Mouse (Mus musculus): ENCODE data around the gene Rgs6. TPM values are rescaled to one million over a fixed set of nuclear protein-coding genes. Genes with fewer than 3 reads are reported as not detected.

Gene Rgs6
- polyA plus RNA-seq, 1 experiment from 2014 or later: 8.6 TPM

- Histone ChIP-seq H3K9ac (no peak overlapping the region), H3K9me3 (no peaks in the 10 kb centered on the region), H3K4me3 (no peak overlapping the region), H3K27me3 (no peaks in the 10 kb centered on the region), H3K4me1 (replicated peaks) (peaks cover 12% of the 10 kb centered on the region; the same call in 1 of the 2 replicates), H3K27ac (replicated peaks) (no peak overlapping the region), H3K4me2 (no peak overlapping the region), H3K36me3 (no peaks in the 10 kb centered on the region)
- WGBS: 90% methylated on average over 8 of the region's 8 CpGs
- ATAC-seq (ENCODE audit: low FRiP score, low read depth): no peak
Observed at GRCm38 (mm10) chr12:83050514-83050913, 462.4 kb downstream of the Rgs6 start.

DNA sequence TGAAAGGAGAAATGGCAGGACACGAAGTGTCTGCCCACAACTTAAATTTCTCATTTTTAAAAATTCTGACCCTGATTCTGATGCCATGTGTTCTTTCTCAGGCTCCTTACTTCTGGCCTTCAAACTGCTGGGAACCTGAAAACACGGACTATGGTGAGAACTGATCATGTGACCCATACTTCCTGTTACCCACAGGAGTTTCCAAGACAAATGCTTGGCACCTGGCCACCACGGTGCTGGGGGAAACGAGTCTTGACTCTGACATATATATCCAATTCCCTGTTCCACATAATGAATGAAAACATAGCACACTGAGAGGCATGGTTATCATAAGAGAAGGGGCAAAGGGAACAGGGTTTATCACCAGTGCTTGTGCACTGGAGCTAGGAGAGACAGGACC lies 464.3 kb downstream of the Rgs6 start:
- H3K9me3 ChIP-seq: no peaks in the 10 kb centered on the region
- 65% methylated on average over 4 of the region's 4 CpGs for WGBS
- no peak overlapping the region for H3K9ac ChIP-seq
- 0 out of 2 replicates have a peak, but pooled peaks cover 2% of the 10 kb centered on the region for H3K4me1 ChIP-seq (replicated peaks)
- H3K36me3 ChIP-seq: no peaks in the 10 kb centered on the region
- H3K4me3 ChIP-seq: no peak overlapping the region
- no peak overlapping the region for H3K4me2 ChIP-seq
- no peak for ATAC-seq (ENCODE audit: low FRiP score, low read depth)
- H3K27ac ChIP-seq (replicated peaks): no peak overlapping the region
- H3K27me3 ChIP-seq: no peaks in the 10 kb centered on the region

DNA sequence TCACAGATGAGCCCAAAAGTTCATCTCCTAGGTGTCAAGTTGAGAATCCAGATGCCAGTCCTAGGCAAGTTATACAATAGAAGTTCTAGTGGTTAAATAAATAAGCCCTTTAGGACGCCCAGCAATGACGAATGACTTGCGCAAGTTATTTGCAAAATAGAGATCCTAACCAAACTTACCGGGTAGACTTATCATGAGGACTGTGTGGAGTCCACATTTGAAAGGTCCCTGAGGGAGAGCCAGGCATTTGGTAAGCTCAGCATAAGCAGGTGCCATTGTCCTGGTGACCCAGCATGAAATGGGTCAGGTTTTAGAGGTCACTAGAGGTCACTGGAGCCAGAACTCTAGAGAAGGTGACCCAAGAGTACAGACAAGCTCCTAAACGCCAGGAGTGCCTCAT lies 467.6 kb downstream of the Rgs6 start:
- no peak overlapping the region for H3K4me2 ChIP-seq
- ATAC-seq (ENCODE audit: low FRiP score, low read depth): no peak
- no peaks in the 10 kb centered on the region for H3K4me1 ChIP-seq (replicated peaks)
- no peak overlapping the region for H3K9ac ChIP-seq
- H3K36me3 ChIP-seq: no peaks in the 10 kb centered on the region
- WGBS: 74% methylated on average over 5 of the region's 5 CpGs
- no peak overlapping the region for H3K27ac ChIP-seq (replicated peaks)
- H3K9me3 ChIP-seq: no peaks in the 10 kb centered on the region
- no peaks in the 10 kb centered on the region for H3K27me3 ChIP-seq
- H3K4me3 ChIP-seq: no peak overlapping the region

GRCm38 (mm10) chr12:83066426-83066825 lies 478.3 kb downstream of the Rgs6 start:
- H3K27me3 ChIP-seq: no peaks in the 10 kb centered on the region
- H3K36me3 ChIP-seq: no peaks in the 10 kb centered on the region
- H3K9me3 ChIP-seq: no peaks in the 10 kb centered on the region
- 62% methylated on average over 6 of the region's 6 CpGs for WGBS
- H3K4me1 ChIP-seq (replicated peaks): no peaks in the 10 kb centered on the region
- H3K9ac ChIP-seq: no peak overlapping the region
- no peak overlapping the region for H3K4me2 ChIP-seq
- ATAC-seq (ENCODE audit: low FRiP score, low read depth): no peak
- H3K27ac ChIP-seq (replicated peaks): no peak overlapping the region
- no peak overlapping the region for H3K4me3 ChIP-seq

- no peak overlapping the region for H3K9ac ChIP-seq
- ATAC-seq (ENCODE audit: low FRiP score, low read depth): no peak
- H3K36me3 ChIP-seq: no peaks in the 10 kb centered on the region
- no peaks in the 10 kb centered on the region for H3K27me3 ChIP-seq
- no peak overlapping the region for H3K4me2 ChIP-seq
- no peaks in the 10 kb centered on the region for H3K9me3 ChIP-seq
- no peak overlapping the region for H3K4me3 ChIP-seq
- H3K27ac ChIP-seq (replicated peaks): no peak overlapping the region
- 75% methylated on average over 5 of the region's 5 CpGs for WGBS
- H3K4me1 ChIP-seq (replicated peaks): peaks cover 21% of the 10 kb centered on the region
Observed at GRCm38 (mm10) chr12:83070848-83071247, 482.8 kb downstream of the Rgs6 start.

DNA sequence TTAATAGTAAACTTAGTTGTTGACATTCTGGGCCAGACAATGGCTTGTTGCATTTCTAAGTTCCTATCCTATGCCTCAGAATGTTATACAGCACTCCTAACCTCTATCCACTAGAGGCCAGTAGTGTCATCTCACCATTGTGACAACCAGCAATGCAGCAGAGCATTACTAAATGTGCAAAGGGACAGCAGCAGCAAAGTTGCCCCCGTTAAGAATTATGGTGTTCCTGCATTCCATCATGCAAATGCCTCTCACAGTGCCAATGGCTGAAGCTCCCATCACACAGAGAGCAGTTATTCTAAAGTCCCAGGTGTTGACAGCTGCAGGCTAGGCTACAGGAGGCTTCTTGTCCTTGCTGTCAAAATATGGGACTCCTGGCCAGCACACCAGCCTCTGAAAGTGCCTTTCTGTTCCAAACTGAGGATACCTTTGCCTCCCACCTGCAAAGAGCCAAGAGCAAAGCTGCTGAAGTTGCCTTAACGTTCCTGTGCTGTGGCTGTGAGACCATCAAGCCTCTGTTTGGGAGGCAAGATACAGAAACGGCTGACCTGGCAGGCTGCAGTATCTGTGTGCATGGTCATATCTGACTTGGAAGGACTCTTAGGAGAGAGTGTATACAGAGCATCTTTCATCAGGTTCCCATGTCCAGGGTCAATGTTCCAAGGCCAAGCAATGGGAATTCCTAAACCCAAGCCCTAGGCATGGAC lies 484.2 kb downstream of the Rgs6 start:
- H3K9ac ChIP-seq: no peak overlapping the region
- WGBS: 41% methylated on average over 3 of the region's 3 CpGs
- peak; percentile 46; the same call in 1 of the 2 replicates for ATAC-seq (ENCODE audit: low FRiP score, low read depth)

DNA sequence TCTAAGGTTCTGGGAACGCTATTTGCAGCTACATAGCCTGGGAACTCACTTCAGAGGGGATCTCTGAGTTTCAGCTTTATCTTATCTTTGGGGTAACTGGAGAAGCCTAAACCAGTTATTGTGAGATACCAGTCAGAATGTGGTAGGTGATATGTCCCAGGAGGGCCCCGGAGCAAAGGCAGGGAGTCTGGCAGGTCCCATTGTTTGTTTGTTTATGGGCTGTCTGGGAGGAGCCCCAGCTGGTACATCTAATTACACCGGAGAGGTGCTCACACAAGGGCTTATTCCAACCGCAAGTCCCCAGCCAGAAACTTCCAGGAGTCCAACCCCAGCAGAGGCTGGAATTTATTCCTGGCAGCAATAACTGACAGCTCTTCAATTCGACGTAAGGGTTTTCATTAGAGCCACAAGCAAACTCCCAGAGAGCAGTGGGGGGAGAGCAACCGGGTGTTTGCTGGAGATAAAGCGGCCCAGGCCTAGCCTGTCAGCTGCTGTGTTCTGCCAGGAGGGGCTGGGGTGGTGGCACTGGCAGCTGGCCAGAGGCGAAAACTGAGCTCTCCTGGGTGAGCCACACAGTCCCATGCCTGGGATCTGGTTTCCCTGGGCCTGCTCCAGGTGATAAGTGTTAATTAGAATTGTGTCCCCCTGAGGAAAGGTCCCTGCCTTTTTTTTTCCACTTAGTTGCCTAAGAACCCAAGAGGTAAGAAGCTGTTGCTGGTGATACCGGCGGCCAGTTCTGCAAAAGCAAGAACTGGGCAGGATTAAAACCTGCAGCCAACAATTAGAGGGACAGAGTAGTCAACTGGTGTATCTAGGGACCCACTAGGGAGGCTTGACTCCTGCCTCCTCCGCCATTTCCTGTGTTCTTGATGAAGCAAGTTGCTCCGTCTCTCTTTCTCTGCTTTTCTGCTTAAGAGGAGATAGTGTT lies 485.1 kb downstream of the Rgs6 start:
- no peaks in the 10 kb centered on the region for H3K36me3 ChIP-seq
- peak; percentile 85 for ATAC-seq (ENCODE audit: low FRiP score, low read depth)
- 21% methylated on average over 13 of the region's 13 CpGs for WGBS
- no peak overlapping the region for H3K4me3 ChIP-seq
- H3K4me1 ChIP-seq (replicated peaks): peaks cover 21% of the 10 kb centered on the region
- no peak overlapping the region for H3K4me2 ChIP-seq
- H3K9me3 ChIP-seq: no peaks in the 10 kb centered on the region
- no peaks in the 10 kb centered on the region for H3K27me3 ChIP-seq
- peak overlapping the region; percentile 55; the same call in 1 of the 2 replicates for H3K27ac ChIP-seq (replicated peaks)
- H3K9ac ChIP-seq: no peak overlapping the region

More for the DNA sequence above, 484.2 kb downstream of the Rgs6 start:
- no peaks in the 10 kb centered on the region for H3K36me3 ChIP-seq
- H3K4me2 ChIP-seq: no peak overlapping the region
- peaks cover 21% of the 10 kb centered on the region for H3K4me1 ChIP-seq (replicated peaks)
- peak overlapping the region; percentile 55 for H3K27ac ChIP-seq (replicated peaks)
- no peaks in the 10 kb centered on the region for H3K27me3 ChIP-seq
- H3K4me3 ChIP-seq: no peak overlapping the region
- no peaks in the 10 kb centered on the region for H3K9me3 ChIP-seq

DNA sequence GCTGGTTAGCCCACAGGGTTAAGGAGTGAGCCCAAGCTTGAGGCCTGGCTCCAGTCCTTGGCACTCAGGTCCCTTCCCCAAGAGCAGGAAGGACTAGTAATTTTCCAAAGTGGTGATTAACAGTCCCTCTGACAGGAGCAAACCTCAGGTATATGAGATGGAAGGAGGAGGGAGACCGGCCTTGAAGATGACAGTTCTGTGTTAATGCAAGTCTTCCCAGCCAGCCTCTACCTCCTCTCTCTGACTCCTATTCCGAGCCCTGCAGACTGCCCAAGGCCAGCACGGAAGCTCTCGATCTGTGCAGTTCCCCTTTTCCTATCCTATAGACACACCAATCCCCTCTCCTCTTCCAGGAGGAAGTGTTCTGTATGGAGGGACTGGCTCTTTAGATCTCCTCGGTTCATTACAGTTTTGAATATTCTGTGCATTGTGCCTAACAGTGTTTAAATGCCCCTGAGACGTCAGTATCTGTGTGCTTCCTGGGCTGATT lies 485.8 kb downstream of the Rgs6 start:
- Histone ChIP-seq H3K9me3 (no peaks in the 10 kb centered on the region), H3K4me3 (no peak overlapping the region), H3K9ac (no peak overlapping the region), H3K4me2 (no peak overlapping the region), H3K36me3 (no peaks in the 10 kb centered on the region), H3K4me1 (replicated peaks) (peaks cover 21% of the 10 kb centered on the region), H3K27ac (replicated peaks) (0 out of 2 replicates have a peak overlapping the region, but pooled peaks have one; percentile 31), H3K27me3 (no peaks in the 10 kb centered on the region)
- ATAC-seq (ENCODE audit: low FRiP score, low read depth): no peak
- WGBS: 73% methylated on average over 6 of the region's 6 CpGs

DNA sequence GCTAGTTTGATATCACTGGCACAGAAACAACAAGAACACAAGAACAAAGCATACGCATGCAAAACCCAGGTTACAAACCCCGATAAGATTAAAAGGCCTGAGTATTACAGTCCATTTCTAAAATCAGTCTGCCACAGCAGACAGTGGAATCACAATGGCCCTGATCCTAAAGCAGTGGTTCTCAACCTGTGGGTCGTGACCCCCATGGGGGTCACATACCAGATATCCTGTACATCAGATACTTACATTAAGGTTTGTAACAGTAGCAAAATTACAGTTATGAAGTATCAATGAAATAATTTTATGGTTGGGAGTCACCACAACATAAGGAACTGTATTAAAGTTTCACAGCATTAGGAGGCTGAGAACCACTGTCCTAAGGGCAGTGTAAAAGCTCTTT lies 488.1 kb downstream of the Rgs6 start:
- H3K9me3 ChIP-seq: no peaks in the 10 kb centered on the region
- H3K27ac ChIP-seq (replicated peaks): no peak overlapping the region
- no peaks in the 10 kb centered on the region for H3K27me3 ChIP-seq
- H3K4me1 ChIP-seq (replicated peaks): peaks cover 21% of the 10 kb centered on the region
- H3K36me3 ChIP-seq: no peaks in the 10 kb centered on the region
- ATAC-seq (ENCODE audit: low FRiP score, low read depth): no peak
- no peak overlapping the region for H3K4me3 ChIP-seq
- 96% methylated on average over 3 of the region's 3 CpGs for WGBS
- H3K4me2 ChIP-seq: no peak overlapping the region
- H3K9ac ChIP-seq: no peak overlapping the region

- no peak overlapping the region for H3K27ac ChIP-seq (replicated peaks)
- no peak for ATAC-seq (ENCODE audit: low FRiP score, low read depth)
- H3K27me3 ChIP-seq: no peaks in the 10 kb centered on the region
- H3K4me3 ChIP-seq: no peak overlapping the region
- H3K4me2 ChIP-seq: no peak overlapping the region
- no peaks in the 10 kb centered on the region for H3K9me3 ChIP-seq
- peaks cover 15% of the 10 kb centered on the region for H3K4me1 ChIP-seq (replicated peaks)
- H3K9ac ChIP-seq: no peak overlapping the region
- 58% methylated on average over 2 of the region's 2 CpGs for WGBS
- no peaks in the 10 kb centered on the region for H3K36me3 ChIP-seq
Observed at GRCm38 (mm10) chr12:83077486-83077885, 489.4 kb downstream of the Rgs6 start.

GRCm38 (mm10) chr12:83083427-83083826 lies 495.3 kb downstream of the Rgs6 start:
- Histone ChIP-seq H3K27me3 (no peaks in the 10 kb centered on the region), H3K4me1 (replicated peaks) (no peaks in the 10 kb centered on the region), H3K4me3 (no peak overlapping the region), H3K9ac (no peak overlapping the region), H3K27ac (replicated peaks) (no peak overlapping the region), H3K4me2 (no peak overlapping the region), H3K36me3 (no peaks in the 10 kb centered on the region), H3K9me3 (no peaks in the 10 kb centered on the region)
- WGBS: 85% methylated on average over 3 of the region's 4 CpGs
- ATAC-seq (ENCODE audit: low FRiP score, low read depth): no peak

DNA sequence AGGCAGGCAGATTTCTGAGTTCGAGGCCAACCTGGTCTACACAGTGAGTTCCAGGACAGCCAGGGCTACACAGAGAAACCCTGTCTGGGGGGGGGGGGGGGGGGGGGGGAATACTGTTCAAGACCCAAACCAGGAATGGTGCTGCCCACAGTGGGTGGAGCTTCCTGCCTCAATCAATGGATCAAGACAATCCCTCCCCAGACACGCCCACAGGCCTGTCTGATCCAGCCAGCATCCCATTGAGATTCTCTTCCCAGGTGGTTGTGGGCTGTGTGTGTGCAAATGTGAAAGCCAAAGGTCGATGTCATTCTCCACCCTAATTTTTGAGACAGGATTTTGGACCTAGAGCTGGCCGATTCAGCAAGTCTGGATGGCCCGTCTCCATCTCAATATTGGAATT lies 496.5 kb downstream of the Rgs6 start:
- no peak overlapping the region for H3K27ac ChIP-seq (replicated peaks)
- no peaks in the 10 kb centered on the region for H3K9me3 ChIP-seq
- no peaks in the 10 kb centered on the region for H3K27me3 ChIP-seq
- 87% methylated on average over 5 of the region's 5 CpGs for WGBS
- no peak overlapping the region for H3K9ac ChIP-seq
- H3K4me3 ChIP-seq: no peak overlapping the region
- no peak for ATAC-seq (ENCODE audit: low FRiP score, low read depth)
- no peak overlapping the region for H3K4me2 ChIP-seq
- no peaks in the 10 kb centered on the region for H3K4me1 ChIP-seq (replicated peaks)
- H3K36me3 ChIP-seq: no peaks in the 10 kb centered on the region
